Mouse (Mus musculus) lung, postnatal 36 days (tissue): Measurements from ENCODE around the gene 4930590J08Rik.
"Not testable (repeated sequence)": the region's sequence is repeated elsewhere in the genome, so short reads cannot be mapped to it uniquely, and the experiment has no call there.

Experiments used
- DNase-seq: peaks from one replicate; pipeline ENCODE4 v3.0.0; 2022; ENCODE audit warnings: mixed read lengths

4930590J08Rik gene

GRCm38 (mm10) chr6:91902509-91902908 is at the start of gene 4930590J08Rik:
Gene 4930590J08Rik (plus strand): TSS chr6:91902809.
- not testable (repeated sequence) for DNase-seq

- no peak for DNase-seq
These were observed 44.3 kb upstream of the 4930590J08Rik start for GRCm38 (mm10) chr6:91858339-91858738.

- DNase-seq, result no peak
These were observed 39.8 kb upstream of the 4930590J08Rik start for GRCm38 (mm10) chr6:91862848-91863247.

- DNase-seq, result no peak
These were observed 38.0 kb upstream of the 4930590J08Rik start for GRCm38 (mm10) chr6:91864595-91864994.

- no peak for DNase-seq
These were observed 37.0 kb upstream of the 4930590J08Rik start for GRCm38 (mm10) chr6:91865601-91866000.

GRCm38 (mm10) chr6:91868091-91868490 is 34.5 kb upstream of the 4930590J08Rik start:
- no peak for DNase-seq

GRCm38 (mm10) chr6:91872781-91873180 is 29.8 kb upstream of the 4930590J08Rik start:
- no peak for DNase-seq

- DNase-seq, result peak; percentile 98
These were observed 24.5 kb upstream of the 4930590J08Rik start, which contains the start of gene Ccdc174 for GRCm38 (mm10) chr6:91877885-91878651. Gene Ccdc174 (plus strand): TSS chr6:91878053.

GRCm38 (mm10) chr6:91883859-91884258 is 18.8 kb upstream of the 4930590J08Rik start:
- peak; percentile 15 for DNase-seq

GRCm38 (mm10) chr6:91889255-91889906 is 13.2 kb upstream of the 4930590J08Rik start:
- no peak for DNase-seq

- DNase-seq, result no peak
These were observed 12.0 kb upstream of the 4930590J08Rik start for GRCm38 (mm10) chr6:91890615-91891014.

- DNase-seq, result no peak
These were observed 10.8 kb upstream of the 4930590J08Rik start for GRCm38 (mm10) chr6:91891776-91892175.

GRCm38 (mm10) chr6:91896783-91897182 is 5.8 kb upstream of the 4930590J08Rik start:
- DNase-seq, result no peak

GRCm38 (mm10) chr6:91901505-91901904 is 1.1 kb upstream of the 4930590J08Rik start:
- peak; percentile 82 for DNase-seq

- DNase-seq, result no peak
These were observed 11.4 kb downstream of the 4930590J08Rik start for GRCm38 (mm10) chr6:91914011-91914410.

- no peak for DNase-seq
These were observed 14.7 kb downstream of the 4930590J08Rik start for GRCm38 (mm10) chr6:91917286-91917685.

- DNase-seq, result no peak
These were observed 15.1 kb downstream of the 4930590J08Rik start for GRCm38 (mm10) chr6:91917716-91918115.

- no peak for DNase-seq
These were observed 28.6 kb downstream of the 4930590J08Rik start for GRCm38 (mm10) chr6:91931231-91931630.

- no peak for DNase-seq
These were observed 35.9 kb downstream of the 4930590J08Rik start for GRCm38 (mm10) chr6:91938491-91938890.

- DNase-seq, result no peak
These were observed 45.8 kb downstream of the 4930590J08Rik start for GRCm38 (mm10) chr6:91948426-91948825.

GRCm38 (mm10) chr6:91958015-91958414 is 55.4 kb downstream of the 4930590J08Rik start:
- DNase-seq, result not testable (repeated sequence)

- peak; percentile 79 for DNase-seq
These were observed 57.6 kb downstream of the 4930590J08Rik start for GRCm38 (mm10) chr6:91960028-91960811.

- DNase-seq, result no peak
These were observed 60.8 kb downstream of the 4930590J08Rik start for GRCm38 (mm10) chr6:91963429-91963828.
